Mouse (Mus musculus) thymus, postnatal 14 days (tissue): ENCODE measurements around the gene Rasgrp4.

Experiments used
- DNase-seq: peaks from one replicate; pipeline ENCODE4 v3.0.0; 2021

Gene Rasgrp4

GRCm38 (mm10) chr7:29148771-29149170 lies 14.1 kb downstream of the Rasgrp4 start:
- no peak for DNase-seq

GRCm38 (mm10) chr7:29151486-29151885 lies 16.8 kb downstream of the Rasgrp4 start:
- peak; percentile 58 for DNase-seq

DNA sequence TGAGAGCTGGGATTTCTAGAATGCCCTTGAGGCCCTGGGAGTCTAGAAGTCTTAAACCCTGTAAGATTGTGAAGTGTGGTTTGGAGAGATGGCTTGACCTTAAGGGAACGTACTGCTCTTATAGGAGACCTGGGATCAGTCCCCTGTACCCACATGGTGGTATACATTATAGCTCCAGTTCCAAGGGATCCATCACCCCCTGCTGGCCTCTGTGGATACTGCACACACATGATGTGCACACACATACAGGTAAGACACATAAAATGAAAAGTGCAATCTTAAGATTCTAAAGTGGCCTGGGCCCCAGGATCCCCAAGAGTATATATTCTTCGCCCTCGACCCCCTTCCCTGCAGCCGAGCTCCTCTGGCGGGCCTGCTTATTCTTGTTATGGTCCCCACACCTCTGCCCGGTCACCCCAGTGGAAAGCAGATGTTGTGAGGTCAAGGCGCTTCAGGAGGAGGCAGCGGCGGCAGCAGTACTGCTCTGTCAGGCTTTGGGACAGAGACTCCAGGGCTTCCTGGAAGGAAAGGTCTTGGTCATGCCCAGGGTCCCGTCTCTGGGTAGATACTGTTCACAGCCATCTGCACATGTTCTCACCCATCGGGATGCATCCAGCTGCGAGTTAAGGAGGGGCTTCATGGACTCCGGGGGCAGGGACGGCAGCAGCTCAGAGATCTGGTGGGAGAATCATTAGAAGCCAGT lies 19.5 kb downstream of the Rasgrp4 start:
- DNase-seq, result peak; percentile 53

DNA sequence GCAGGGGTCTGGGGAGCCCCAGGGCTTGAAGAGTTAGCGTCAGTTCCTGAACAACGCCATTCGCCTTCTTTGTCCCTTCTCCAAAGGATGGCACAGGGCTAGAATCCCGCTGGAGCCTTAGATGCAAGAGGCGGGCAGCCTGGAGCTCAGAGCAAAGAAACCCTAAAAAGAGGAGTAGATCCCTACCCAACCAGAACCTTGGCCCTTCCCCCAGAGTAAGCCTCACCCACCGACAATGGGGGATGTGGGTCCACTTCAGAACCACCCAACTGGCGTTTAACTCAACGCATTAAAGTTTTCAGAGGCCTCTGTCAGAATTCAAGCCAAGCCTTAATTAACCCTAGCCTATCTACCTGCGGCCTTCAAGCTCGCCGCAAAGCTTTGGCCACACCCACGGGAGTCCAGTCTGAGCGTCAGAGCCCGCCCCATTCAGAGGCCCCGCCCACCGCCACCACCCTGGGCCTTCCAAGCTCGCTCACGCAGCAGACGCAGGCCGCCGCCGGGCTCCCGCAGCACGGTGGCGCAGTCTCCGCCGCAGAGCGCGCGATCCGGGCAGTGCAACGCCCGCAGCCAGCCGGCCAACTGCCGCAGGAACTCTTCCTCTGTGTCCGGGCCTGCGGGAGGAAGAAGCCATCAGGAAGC lies 20.7 kb downstream of the Rasgrp4 start:
- DNase-seq, result peak; percentile 90

DNA sequence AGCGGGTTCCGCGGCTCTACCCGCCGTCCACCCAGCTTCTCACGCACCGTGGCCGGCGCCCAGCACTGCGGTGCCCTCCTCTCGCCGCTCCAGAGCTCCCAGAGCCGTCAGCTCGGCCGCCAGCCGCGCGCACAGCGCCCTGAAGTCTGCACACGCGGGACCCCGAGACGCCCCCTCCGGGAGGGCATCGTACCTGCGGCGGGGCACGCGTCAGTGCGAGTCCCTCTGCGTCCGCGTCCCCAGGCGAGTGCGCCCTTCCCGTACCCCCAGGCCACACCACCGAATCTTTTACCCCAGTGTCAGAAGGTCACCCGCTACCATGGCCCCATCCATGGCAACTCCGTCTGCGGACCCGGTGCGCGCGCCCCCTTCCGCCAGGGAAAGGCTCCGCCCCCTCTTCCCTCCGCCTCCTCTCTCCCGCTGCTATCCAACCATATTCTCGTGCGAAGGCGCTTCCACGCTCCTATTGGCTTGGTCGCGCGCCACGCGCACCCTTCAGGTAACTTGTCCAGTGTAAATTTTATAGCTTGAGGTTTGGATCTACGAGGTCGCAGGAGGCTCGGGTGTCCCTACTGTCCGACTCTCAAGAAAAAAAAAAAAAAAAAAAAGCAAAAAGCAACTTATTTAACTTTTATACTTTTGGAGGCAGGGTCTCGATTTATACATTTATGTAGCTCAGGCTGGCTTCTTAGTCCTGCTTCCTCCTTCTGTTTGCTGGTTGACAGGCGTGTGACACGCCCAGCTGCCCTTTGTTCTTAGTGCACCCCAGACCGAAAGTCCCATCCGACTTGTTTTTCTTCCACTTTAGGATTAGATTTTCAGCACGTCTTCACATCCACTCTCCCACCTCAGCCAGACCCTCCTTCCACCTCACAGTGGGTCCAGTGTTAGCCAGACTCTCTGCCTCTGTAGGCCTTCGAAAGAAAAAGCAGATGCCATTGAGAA lies 21.5 kb downstream of the Rasgrp4 start, which contains the start of gene Fam98c:
TSS of gene Fam98c (minus strand) at position 397 of the 945 bp plus-strand sequence.
- peak; percentile 90 for DNase-seq

DNA sequence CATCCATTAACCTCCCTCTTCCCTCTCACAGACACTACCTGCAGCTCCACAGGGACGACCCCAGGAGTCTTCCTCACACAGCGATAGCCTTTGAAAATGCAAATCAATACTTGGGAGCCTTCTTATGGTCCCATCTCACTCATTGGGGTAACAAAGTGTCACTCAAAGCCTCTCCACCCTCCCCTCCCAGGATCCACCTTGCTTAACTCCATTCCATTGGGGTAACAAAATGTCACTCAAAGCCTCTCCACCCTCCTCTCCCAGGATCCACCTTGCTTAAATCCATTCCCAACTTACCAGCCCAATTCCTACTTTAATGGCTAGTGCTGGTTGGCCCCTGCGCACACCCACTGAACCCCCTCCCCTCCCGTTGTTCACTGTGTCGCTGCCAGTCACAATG lies 23.6 kb downstream of the Rasgrp4 start:
- no peak for DNase-seq

GRCm38 (mm10) chr7:29162294-29162693 lies 27.6 kb downstream of the Rasgrp4 start:
- DNase-seq, result no peak

DNA sequence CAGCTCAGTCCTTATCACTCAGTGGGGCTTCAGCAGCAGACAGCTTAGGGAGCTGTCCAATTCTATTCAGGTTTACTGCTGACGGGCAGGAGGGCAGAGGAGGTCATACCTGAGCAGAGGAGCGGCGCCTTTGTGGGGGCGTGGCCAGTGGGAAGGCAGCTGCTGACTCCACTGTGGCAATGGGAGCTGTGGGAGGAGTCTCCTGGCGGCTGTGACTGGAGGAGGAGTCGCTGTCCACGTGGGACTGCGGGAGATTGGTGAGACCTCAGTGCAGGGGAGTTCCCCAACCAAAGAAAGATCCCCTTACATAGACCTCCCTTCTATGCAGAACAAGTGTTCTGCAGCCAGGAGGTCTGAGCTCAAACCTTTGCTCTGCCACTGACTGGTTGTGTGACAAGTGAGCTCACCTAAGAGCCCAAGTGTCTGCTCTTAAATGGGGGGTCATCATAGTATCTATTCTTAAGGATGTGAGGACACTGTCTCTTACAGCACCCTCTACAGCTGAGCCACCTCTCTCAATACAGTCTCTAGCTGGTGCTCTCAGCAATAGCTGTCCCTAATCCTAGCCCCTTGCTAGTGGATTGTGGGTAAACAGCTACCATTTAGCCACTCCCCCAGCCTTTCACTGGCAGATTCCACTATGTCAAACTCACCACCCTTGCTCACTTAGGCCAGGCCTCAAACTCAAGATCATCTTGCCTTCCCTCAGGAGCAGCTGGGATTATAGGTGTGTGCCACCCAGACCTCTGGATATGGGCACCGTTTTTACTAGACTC lies 28.3 kb downstream of the Rasgrp4 start:
- peak; percentile 58 for DNase-seq

- DNase-seq, result no peak
Observed at GRCm38 (mm10) chr7:29167656-29168055, 33.0 kb downstream of the Rasgrp4 start.

GRCm38 (mm10) chr7:29168121-29168695 lies 33.6 kb downstream of the Rasgrp4 start:
- DNase-seq, result no peak

DNA sequence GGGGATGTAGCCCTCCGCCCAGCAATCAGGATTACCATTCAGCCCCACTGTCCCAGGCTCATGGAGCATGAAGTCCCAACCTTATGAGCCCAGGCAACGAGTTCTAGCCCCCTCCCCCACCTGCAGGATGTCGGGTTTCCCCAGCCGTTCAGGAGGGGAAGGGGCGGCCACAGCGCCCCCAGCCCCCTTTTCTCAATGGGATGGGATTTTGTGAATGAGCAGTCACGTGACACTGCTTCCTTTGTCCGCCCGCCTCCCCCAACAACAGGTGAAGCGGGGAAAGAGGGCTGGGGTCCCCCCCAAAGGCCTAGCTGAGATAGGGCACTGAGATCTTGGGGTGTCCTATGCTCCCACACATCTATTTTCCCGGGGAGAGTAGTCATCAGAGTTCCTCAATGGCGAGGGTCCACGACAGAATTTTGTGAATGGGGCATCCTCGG lies 34.2 kb downstream of the Rasgrp4 start:
- no peak for DNase-seq

DNA sequence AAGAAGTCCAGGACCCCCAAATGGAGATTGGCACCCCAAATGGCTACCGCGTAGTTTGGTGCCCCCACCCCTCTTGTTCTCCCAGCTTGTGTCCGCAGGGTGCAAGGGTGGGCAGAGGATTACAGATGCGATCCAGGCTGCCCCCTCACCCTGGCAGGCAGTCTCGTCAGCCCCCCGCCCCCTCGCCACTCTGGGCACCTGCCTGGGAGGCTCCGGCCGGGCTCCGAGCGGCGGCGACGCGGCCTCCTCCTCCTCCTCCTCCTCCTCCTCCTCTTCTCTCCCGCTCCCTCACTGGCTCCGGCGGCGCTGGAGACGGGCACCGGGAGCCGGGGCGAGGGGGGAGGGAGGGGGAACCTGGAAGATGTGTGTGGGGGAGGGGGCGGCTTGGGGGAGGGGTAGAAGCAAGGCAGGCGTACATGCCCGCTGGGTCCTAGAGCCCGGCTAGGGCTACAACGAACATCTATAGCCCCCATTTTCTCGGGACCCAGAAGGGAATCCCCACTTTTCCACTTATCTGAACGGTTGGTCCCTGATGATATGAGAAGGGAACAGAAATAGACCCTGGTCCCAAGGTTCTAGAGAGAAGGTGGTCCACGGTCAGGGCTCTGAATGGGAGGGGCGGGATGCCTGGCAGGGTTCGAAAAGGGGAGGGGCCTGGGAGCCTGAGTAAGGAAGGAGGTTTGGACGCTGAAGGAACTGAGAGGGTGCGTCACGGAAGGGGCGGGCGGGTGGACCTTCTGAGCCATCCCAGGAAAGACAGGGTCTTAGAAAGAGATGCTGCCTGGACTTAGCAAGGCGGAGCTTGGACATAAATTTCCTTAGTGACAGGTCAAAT lies 34.8 kb downstream of the Rasgrp4 start:
- peak; percentile 38 for DNase-seq

DNA sequence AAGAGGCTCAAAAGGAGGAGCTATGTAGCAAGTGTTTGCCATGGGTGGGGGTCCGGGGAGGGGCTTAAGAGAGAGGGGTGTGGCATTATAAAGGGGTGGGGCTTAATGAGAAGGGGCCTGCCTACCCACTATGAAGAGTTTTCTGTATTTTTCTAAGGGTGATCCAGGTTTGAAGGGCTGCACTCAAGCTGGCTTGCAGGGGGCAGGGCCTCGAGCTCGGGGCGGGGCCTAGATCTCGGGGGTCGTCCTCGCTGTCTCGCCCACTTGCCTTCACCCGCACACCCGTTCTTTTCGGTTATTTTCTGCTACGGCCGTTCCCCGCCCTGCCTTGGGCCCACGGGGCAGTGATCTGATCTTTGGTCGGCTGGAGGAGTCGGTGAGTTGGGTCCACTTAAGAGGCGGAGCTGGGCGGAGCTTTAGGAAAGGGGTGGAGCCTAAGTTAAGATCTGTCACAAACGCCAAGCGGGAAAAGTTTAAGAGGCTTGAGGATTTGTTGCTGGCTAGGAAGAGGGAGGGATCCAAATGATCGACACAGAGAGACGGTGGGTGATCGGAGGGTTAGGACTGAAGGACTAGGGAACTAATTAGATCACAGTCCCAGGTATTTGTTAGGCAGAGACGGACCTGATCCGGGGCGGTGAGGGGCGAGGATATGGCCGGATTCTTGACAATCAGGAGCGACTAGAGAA lies 35.6 kb downstream of the Rasgrp4 start, which contains the start of the genes Ggn and Spred3:
TSS of gene Ggn (plus strand) at position 145 of the 689 bp plus-strand sequence.
TSS of gene Spred3 (minus strand) at position 346 of the 689 bp plus-strand sequence.
- DNase-seq, result no peak

DNA sequence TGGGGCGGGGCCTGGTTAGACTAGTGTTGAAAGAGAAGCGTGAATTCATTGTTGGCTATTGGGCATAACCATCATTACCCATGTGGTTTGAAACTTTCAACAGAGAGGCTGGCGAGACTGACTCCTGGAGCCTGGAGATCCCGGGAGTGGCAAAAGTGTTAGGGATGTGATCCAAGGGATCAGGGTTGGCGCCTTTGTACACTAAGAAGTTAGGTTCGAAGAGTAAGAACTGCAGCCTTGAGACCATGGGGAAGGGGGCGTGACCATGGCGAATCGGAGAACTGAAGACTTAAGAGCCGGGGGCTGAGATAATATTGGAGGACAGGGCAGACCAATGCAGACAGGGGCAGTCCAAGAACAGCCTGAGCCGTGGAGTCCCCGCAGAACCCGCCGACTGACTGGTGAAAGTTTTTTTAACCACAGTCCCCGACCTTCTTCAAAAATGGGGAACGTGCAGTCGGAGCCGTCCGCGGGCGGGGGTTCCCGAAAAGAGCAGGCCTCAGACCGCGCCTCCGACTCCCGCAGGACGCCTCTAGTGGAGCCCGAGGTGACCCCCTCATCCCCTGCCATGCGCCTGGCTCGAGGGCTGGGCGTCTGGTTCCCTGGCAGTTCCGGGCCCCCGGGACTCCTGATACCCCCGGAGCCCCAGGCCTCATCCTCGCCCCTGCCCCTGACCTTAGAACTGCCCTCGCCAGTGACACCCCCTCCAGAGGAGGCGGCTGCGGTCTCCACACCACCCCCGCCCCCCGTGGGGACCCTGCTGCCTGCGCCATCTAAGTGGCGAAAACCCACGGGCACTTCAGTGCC lies 36.3 kb downstream of the Rasgrp4 start:
- DNase-seq, result no peak

- no peak for DNase-seq
Observed at GRCm38 (mm10) chr7:29171562-29172097, 37.0 kb downstream of the Rasgrp4 start.

GRCm38 (mm10) chr7:29172390-29173016 lies 37.9 kb downstream of the Rasgrp4 start:
- no peak for DNase-seq

DNA sequence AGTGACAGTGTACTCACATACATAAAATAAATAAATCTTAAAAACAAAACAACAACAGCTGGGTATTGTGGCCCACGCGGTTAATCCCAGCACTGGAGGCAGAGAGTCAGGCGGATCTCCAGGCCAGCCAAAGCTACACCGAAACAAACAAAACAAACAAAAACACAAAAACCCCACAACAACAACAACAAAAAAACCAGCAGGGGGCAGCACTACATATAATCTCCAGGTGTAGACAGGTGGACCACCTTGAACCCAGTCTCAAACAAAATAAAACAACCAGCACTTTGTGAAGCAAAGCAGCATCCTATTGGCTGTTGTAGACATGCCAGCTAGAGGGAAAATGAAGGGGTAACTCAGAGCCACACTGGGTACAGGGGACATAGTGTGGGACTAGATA lies 43.5 kb downstream of the Rasgrp4 start:
- peak; percentile 29 for DNase-seq

DNA sequence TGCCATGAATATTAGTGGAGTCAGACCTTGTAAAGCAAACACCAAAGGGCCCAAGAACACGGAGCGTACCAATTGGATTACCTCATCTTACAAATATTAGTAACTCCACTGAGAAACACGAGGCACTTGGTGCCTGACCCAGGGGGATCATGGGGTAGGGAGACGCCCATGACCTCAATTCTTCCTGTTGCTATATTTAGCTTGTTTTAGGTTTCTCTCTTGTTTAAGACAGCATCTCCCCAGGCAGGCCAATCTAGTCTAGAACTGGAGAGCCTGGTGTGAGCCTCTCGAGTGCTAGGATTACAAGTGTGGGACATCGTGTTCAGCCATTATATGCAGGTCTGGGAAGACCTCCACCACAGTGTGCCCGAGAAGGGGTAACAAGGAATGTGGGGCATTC lies 44.7 kb downstream of the Rasgrp4 start:
- peak; percentile 24 for DNase-seq
